Mouse (Mus musculus) large intestine, adult 2 months (tissue): ENCODE measurements around the gene Pramel4. TPM values are rescaled to one million over a fixed set of nuclear protein-coding genes. Genes with fewer than 3 reads are reported as not detected.
"Not testable (repeated sequence)": the region's sequence is repeated elsewhere in the genome, so short reads cannot be mapped to it uniquely, and the experiment has no call there.

Source experiments
- DNase-seq: peaks from one replicate; pipeline ENCODE4 v3.0.0-alpha.2; 2012; ENCODE audit warnings: low read depth, low spot score
- WGBS: fragments of 180-500 bp; shearing (Covaris S2); methylation state at CpG from one replicate; pipeline ENCODE4 v1.1.7; 2018; 5-methylcytosine and 5-hydroxymethylcytosine counted together
- polyA plus RNA-seq: library from polyadenylated mRNA; depleted of rRNA; stranded (reverse); fragments of >200 nt; gene quantifications from 2 replicates; pipeline ENCODE4 v1.2.3, GENCODE M21; 2012; rRNA removed

Pramel4 gene
- polyA plus RNA-seq: not detected in 2 replicates

DNA sequence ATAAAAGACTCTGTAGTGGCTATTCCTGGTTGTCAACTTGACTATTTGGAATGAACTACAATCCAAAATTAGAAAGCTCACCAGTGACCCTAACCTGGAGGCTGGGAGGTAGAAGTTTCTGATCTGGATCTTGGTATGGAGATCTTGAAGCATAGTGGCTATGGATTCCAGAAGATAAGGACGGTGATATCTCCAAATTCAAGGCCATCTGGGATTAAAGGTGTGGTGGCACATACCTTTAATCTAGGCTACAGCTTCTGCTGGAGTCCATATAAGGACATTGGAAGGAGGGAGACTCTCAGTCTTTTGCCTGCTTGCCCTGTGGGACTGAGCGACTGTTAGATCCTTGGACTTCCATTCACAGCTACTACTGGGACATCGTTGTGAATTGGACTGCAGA lies at the start of gene Pramel4:
Gene Pramel4, plus strand, starts transcription at position 301 of the 400 bp plus-strand sequence.
- not testable (repeated sequence) for DNase-seq
- 85% methylated on average over 3 of the region's 3 CpGs for WGBS

DNA sequence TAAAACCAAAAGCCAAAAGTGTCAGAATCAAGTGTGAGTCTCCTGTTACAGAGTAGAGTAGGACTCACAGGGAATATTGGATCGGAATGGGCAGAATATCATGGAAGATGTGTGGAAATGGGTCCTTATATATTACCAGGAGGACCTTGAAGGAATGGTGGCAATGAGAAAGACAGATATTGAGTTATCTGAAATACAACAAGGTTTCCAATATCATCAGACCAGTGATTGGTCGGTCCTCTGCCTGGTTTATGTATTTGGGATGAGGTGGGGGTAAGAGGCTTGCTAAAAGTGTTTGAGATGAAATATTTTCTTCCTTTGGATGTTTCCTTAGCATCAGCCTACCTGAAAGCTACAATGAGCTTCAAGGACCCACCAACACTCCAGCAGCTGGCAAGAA lies 47.2 kb downstream of the Pramel4 start, which contains the start of gene Gm13102:
Gene Gm13102, plus strand, starts transcription at position 301 of the 400 bp plus-strand sequence.
- WGBS: 100% methylated on average over 1 of the region's 2 CpGs
- not testable (repeated sequence) for DNase-seq

Other genes starting within 250 kb of the Pramel4 start
- gene Gm13084, start 243.0 kb upstream of the Pramel4 start, polyA plus RNA-seq: not detected in 2 replicates
- not detected in 2 replicates for gene Gm13103, start 212.6 kb upstream of the Pramel4 start, polyA plus RNA-seq
- not detected in 2 replicates for gene Pramef6, start 158.7 kb upstream of the Pramel4 start, polyA plus RNA-seq
- not detected in 2 replicates for gene Pramef25, start 108.1 kb upstream of the Pramel4 start, polyA plus RNA-seq
- not detected in 2 replicates for gene Gm13101, start 92.2 kb upstream of the Pramel4 start, polyA plus RNA-seq
- gene Pramef17, start 64.8 kb upstream of the Pramel4 start, polyA plus RNA-seq: not detected in 2 replicates
- not detected in 2 replicates for gene Gm13102, start 47.3 kb downstream of the Pramel4 start, polyA plus RNA-seq
- not detected in 2 replicates for gene Oog3, start 103.5 kb downstream of the Pramel4 start, polyA plus RNA-seq
- gene Oog2, start 131.6 kb downstream of the Pramel4 start, polyA plus RNA-seq: not detected in 2 replicates
- 0.17 and 0.23 TPM in 2 replicates for gene C87977, start 154.2 kb downstream of the Pramel4 start, polyA plus RNA-seq
- not detected in 2 replicates for gene Pramel5, start 221.4 kb downstream of the Pramel4 start, polyA plus RNA-seq